Mouse (Mus musculus) heart, embryonic 12.5 days (tissue): Measurements from ENCODE around the gene Gstm6. TPM values are rescaled to one million over a fixed set of nuclear protein-coding genes. Genes with fewer than 3 reads are reported as not detected.
A peak's percentile ranks its signal among the peaks of the same experiment; 100 is the strongest.
"Not testable (repeated sequence)": the region's sequence is repeated elsewhere in the genome, so short reads cannot be mapped to it uniquely, and the experiment has no call there.

ENCODE experiments used
- ATAC-seq: fragments of 200-750 bp; cut with Nextera tagmentation; 2 replicates; pipeline ENCODE4 v1.8.0; 2017; ENCODE audit warnings: moderate TSS enrichment, moderate library complexity; ENCODE audit not compliant: insufficient number of reproducible peaks, low FRiP score
- H3K27ac ChIP-seq: fragments of 300-500 bp; sonication (generic); 2 replicates; pipeline ENCODE4 v1.5.1; 2016; ENCODE audit warnings: mild to moderate bottlenecking, moderate library complexity; ENCODE audit not compliant: poor library complexity, severe bottlenecking
- H3K27me3 ChIP-seq: fragments of 300-500 bp; sonication (generic); replicated peaks from 2 replicates; pipeline ENCODE4 v1.6.1; 2016; ENCODE audit warnings: mild to moderate bottlenecking, moderate library complexity
- H3K36me3 ChIP-seq: fragments of 300-500 bp; sonication (generic); 2 replicates; pipeline ENCODE4 v1.6.1; 2016; ENCODE audit warnings: mild to moderate bottlenecking, moderate library complexity
- H3K4me1 ChIP-seq: fragments of 300-500 bp; sonication (generic); replicated peaks from 2 replicates; pipeline ENCODE4 v1.6.1; 2016; ENCODE audit warnings: mild to moderate bottlenecking
- H3K4me2 ChIP-seq: fragments of 300-500 bp; sonication (generic); 2 replicates; pipeline ENCODE4 v1.6.1; 2016; ENCODE audit warnings: mild to moderate bottlenecking, moderate library complexity
- H3K4me3 ChIP-seq: fragments of 300-500 bp; sonication (generic); 2 replicates; pipeline ENCODE4 v1.5.1; 2016; ENCODE audit warnings: mild to moderate bottlenecking
- H3K9ac ChIP-seq: fragments of 300-500 bp; sonication (generic); 2 replicates; pipeline ENCODE4 v1.6.1; 2016; ENCODE audit warnings: mild to moderate bottlenecking, moderate library complexity
- H3K9me3 ChIP-seq: fragments of 300-500 bp; sonication (generic); replicated peaks from 2 replicates; pipeline ENCODE4 v1.6.1; 2016; ENCODE audit warnings: mild to moderate bottlenecking, moderate library complexity
- WGBS: fragments of 180-500 bp; shearing (Covaris S2); methylation state at CpG from one replicate; pipeline ENCODE4 v1.1.7; 2016; 5-methylcytosine and 5-hydroxymethylcytosine counted together
- polyA plus RNA-seq: library from polyadenylated mRNA; unstranded; fragments of >200 nt; fragmentation: Nextera tagmentation; extraction: Ambion mirVana; gene quantifications from 2 replicates; pipeline ENCODE4 v1.2.1, GENCODE M21; 2016

The Gstm6 gene
- 9.8 TPM in 2 replicates for polyA plus RNA-seq

GRCm38 (mm10) chr3:107943239-107943990, at the start of gene Gstm6:
Gene Gstm6 (minus strand): TSS chr3:107943749.
- H3K27me3 ChIP-seq: no peaks in the 10 kb centered on the region
- peak; percentile 52; the same call in 1 of the 2 replicates for ATAC-seq
- 8% methylated on average over 20 of the region's 20 CpGs for WGBS
- no peak within 1 kb of the TSS for H3K27ac ChIP-seq
- H3K4me3 ChIP-seq: peak within 1 kb of the TSS; percentile 30
- H3K4me1 ChIP-seq: peaks cover 28% of the 10 kb centered on the region
- peak within 1 kb of the TSS; percentile 9; the same call in 1 of the 2 replicates for H3K9ac ChIP-seq
- H3K4me2 ChIP-seq: peak within 1 kb of the TSS; percentile 65
- no peaks in the 10 kb centered on the region for H3K36me3 ChIP-seq
- H3K9me3 ChIP-seq: no peaks in the 10 kb centered on the region

- peak; percentile 69 for ATAC-seq
- Histone ChIP-seq H3K4me2 (peak within 1 kb of the TSS; percentile 52), H3K9me3 (no peaks in the 10 kb centered on the region), H3K36me3 (no peaks in the 10 kb centered on the region), H3K27ac (peak within 1 kb of the TSS; percentile 11; the same call in 1 of the 2 replicates), H3K9ac (peak within 1 kb of the TSS; percentile 50; the same call in 1 of the 2 replicates), H3K27me3 (no peaks in the 10 kb centered on the region), H3K4me1 (peaks cover 19% of the 10 kb centered on the region), H3K4me3 (peak within 1 kb of the TSS; percentile 31)
- WGBS: 27% methylated on average over 8 of the region's 8 CpGs
Observed at GRCm38 (mm10) chr3:107986041-107986562, 42.6 kb upstream of the Gstm6 start, which contains the start of gene Gstm2. Gene Gstm2 (minus strand): TSS chr3:107986453.

GRCm38 (mm10) chr3:107985141-107985540, 41.6 kb upstream of the Gstm6 start:
- not testable (repeated sequence) for H3K27me3 ChIP-seq, H3K9me3 ChIP-seq, H3K36me3 ChIP-seq, ATAC-seq, H3K4me2 ChIP-seq, H3K9ac ChIP-seq, H3K27ac ChIP-seq, H3K4me3 ChIP-seq
- WGBS: 94% methylated on average over 2 of the region's 2 CpGs
- peaks cover 19% of the 10 kb centered on the region for H3K4me1 ChIP-seq

GRCm38 (mm10) chr3:107984471-107984870, 40.9 kb upstream of the Gstm6 start:
- H3K4me2 ChIP-seq: no peak overlapping the region
- no peak overlapping the region for H3K4me3 ChIP-seq
- no peak for ATAC-seq
- H3K9me3 ChIP-seq: no peaks in the 10 kb centered on the region
- WGBS: 67% methylated on average over 5 of the region's 5 CpGs
- peaks cover 19% of the 10 kb centered on the region for H3K4me1 ChIP-seq
- no peak overlapping the region for H3K27ac ChIP-seq
- no peaks in the 10 kb centered on the region for H3K36me3 ChIP-seq
- H3K27me3 ChIP-seq: no peaks in the 10 kb centered on the region
- H3K9ac ChIP-seq: no peak overlapping the region

GRCm38 (mm10) chr3:107983771-107984170, 40.2 kb upstream of the Gstm6 start:
- no peaks in the 10 kb centered on the region for H3K36me3 ChIP-seq
- no peak overlapping the region for H3K4me2 ChIP-seq
- H3K9me3 ChIP-seq: no peaks in the 10 kb centered on the region
- H3K9ac ChIP-seq: no peak overlapping the region
- H3K27ac ChIP-seq: no peak overlapping the region
- ATAC-seq: no peak
- 59% methylated on average over 3 of the region's 3 CpGs for WGBS
- no peak overlapping the region for H3K4me3 ChIP-seq
- no peaks in the 10 kb centered on the region for H3K27me3 ChIP-seq
- H3K4me1 ChIP-seq: peaks cover 19% of the 10 kb centered on the region

GRCm38 (mm10) chr3:107982726-107983125, 39.2 kb upstream of the Gstm6 start:
- Histone ChIP-seq H3K27me3 (no peaks in the 10 kb centered on the region), H3K4me3 (no peak overlapping the region), H3K36me3 (no peaks in the 10 kb centered on the region), H3K9ac (no peak overlapping the region), H3K4me1 (peaks cover 22% of the 10 kb centered on the region), H3K27ac (no peak overlapping the region), H3K4me2 (no peak overlapping the region), H3K9me3 (no peaks in the 10 kb centered on the region)
- no peak for ATAC-seq
- WGBS: 53% methylated on average over 6 of the region's 6 CpGs

- peaks cover 19% of the 10 kb centered on the region for H3K4me1 ChIP-seq
- ATAC-seq: no peak
Observed at GRCm38 (mm10) chr3:107981261-107981660, 37.7 kb upstream of the Gstm6 start.

GRCm38 (mm10) chr3:107977691-107978090, 34.1 kb upstream of the Gstm6 start:
- H3K9me3 ChIP-seq: no peaks in the 10 kb centered on the region
- ATAC-seq: no peak
- WGBS: 33% methylated on average over 3 of the region's 3 CpGs
- H3K27me3 ChIP-seq: no peaks in the 10 kb centered on the region
- no peaks in the 10 kb centered on the region for H3K36me3 ChIP-seq
- no peak overlapping the region for H3K4me3 ChIP-seq
- H3K9ac ChIP-seq: no peak overlapping the region
- H3K27ac ChIP-seq: no peak overlapping the region
- 0 out of 2 replicates have a peak, but pooled peaks cover 9% of the 10 kb centered on the region for H3K4me1 ChIP-seq
- H3K4me2 ChIP-seq: no peak overlapping the region

More at GRCm38 (mm10) chr3:107981261-107981660, 37.7 kb upstream of the Gstm6 start:
- no peak overlapping the region for H3K9ac ChIP-seq
- H3K9me3 ChIP-seq: no peaks in the 10 kb centered on the region
- H3K36me3 ChIP-seq: no peaks in the 10 kb centered on the region
- 71% methylated on average over 3 of the region's 3 CpGs for WGBS
- no peak overlapping the region for H3K27ac ChIP-seq
- no peak overlapping the region for H3K4me2 ChIP-seq
- H3K4me3 ChIP-seq: no peak overlapping the region
- no peaks in the 10 kb centered on the region for H3K27me3 ChIP-seq

GRCm38 (mm10) chr3:107974237-107974636, 30.7 kb upstream of the Gstm6 start:
- no peak overlapping the region for H3K4me3 ChIP-seq
- WGBS: 68% methylated on average over 1 of the region's 1 CpGs
- H3K27ac ChIP-seq: no peak overlapping the region
- H3K9ac ChIP-seq: no peak overlapping the region
- 0 out of 2 replicates have a peak, but pooled peaks cover 6% of the 10 kb centered on the region for H3K4me1 ChIP-seq
- ATAC-seq: no peak
- no peaks in the 10 kb centered on the region for H3K9me3 ChIP-seq
- no peak overlapping the region for H3K4me2 ChIP-seq
- no peaks in the 10 kb centered on the region for H3K36me3 ChIP-seq
- 0 out of 2 replicates have a peak, but pooled peaks cover 2% of the 10 kb centered on the region for H3K27me3 ChIP-seq

GRCm38 (mm10) chr3:107972070-107972469, 28.5 kb upstream of the Gstm6 start:
- Histone ChIP-seq H3K9ac (no peak overlapping the region), H3K4me1 (no peaks in the 10 kb centered on the region)
- 93% methylated on average over 3 of the region's 3 CpGs for WGBS

GRCm38 (mm10) chr3:107971101-107971500, 27.6 kb upstream of the Gstm6 start:
- not testable (repeated sequence) for H3K27ac ChIP-seq, H3K9me3 ChIP-seq, H3K9ac ChIP-seq, H3K27me3 ChIP-seq, H3K4me3 ChIP-seq, H3K4me1 ChIP-seq, ATAC-seq, H3K36me3 ChIP-seq, H3K4me2 ChIP-seq
- WGBS: 48% methylated on average over 3 of the region's 3 CpGs

More at GRCm38 (mm10) chr3:107972070-107972469, 28.5 kb upstream of the Gstm6 start:
- Histone ChIP-seq H3K27me3 (0 out of 2 replicates have a peak, but pooled peaks cover 6% of the 10 kb centered on the region), H3K27ac (no peak overlapping the region), H3K36me3 (no peaks in the 10 kb centered on the region), H3K4me3 (no peak overlapping the region), H3K4me2 (no peak overlapping the region), H3K9me3 (no peaks in the 10 kb centered on the region)
- ATAC-seq: no peak
